24 mouse cellular contexts compared by ENCODE assay signal in genomic region chr5:101792665-101793064, GRCm38 (mm10). TPM values are rescaled to one million over a fixed set of nuclear protein-coding genes. Genes with fewer than 3 reads are reported as not detected.
DNase-seq lines count a peak whose midpoint lies in the region; ATAC-seq and TF ChIP-seq lines count a peak whose summit lies in the region.
"Had no signal": no experiment of that assay in that cellular context is flagged by ENCODE, and none has a peak within 500 bp of the region (broad histone marks: within the 10 kb centered on the region; RNA-seq: fewer than 3 reads in every experiment).

No protein-coding gene starts in this region.

- no peak overlapping the region for H3K4me2 ChIP-seq in kidney, embryonic 15.5 days
- no peak overlapping the region for H3K4me2 ChIP-seq in intestine, embryonic 15.5 days (replicated peaks)
- no peak overlapping the region for H3K4me2 ChIP-seq in intestine, embryonic 16.5 days (ENCODE audit: low read depth, low read length)
- H3K4me2 ChIP-seq: embryonic facial prominence, embryonic 12.5 days; forebrain, embryonic 13.5 days; forebrain, embryonic 15.5 days had no signal

- WGBS in kidney, embryonic 15.5 days, result 67% methylated on average over 4 of the region's 4 CpGs
- WGBS in intestine, embryonic 15.5 days, result 47% methylated on average over 4 of the region's 4 CpGs
- WGBS in intestine, embryonic 16.5 days, result 59% methylated on average over 4 of the region's 4 CpGs
- 59% methylated on average over 4 of the region's 4 CpGs for WGBS in olfactory bulb, adult 2 months

- no peaks in the 10 kb centered on the region for H3K36me3 ChIP-seq in kidney, embryonic 15.5 days
- H3K36me3 ChIP-seq in intestine, embryonic 15.5 days, result no peaks in the 10 kb centered on the region
- H3K36me3 ChIP-seq in intestine, embryonic 16.5 days (ENCODE audit: control insufficient read depth, insufficient read depth, low read length), result no peaks in the 10 kb centered on the region
- H3K36me3 ChIP-seq: embryonic facial prominence, embryonic 10.5 days; embryonic facial prominence, embryonic 12.5 days; forebrain, embryonic 15.5 days; G1E had no signal

- ATAC-seq in kidney, embryonic 15.5 days (replicated peaks; ENCODE audit: low FRiP score), result 0 out of 2 replicates have a peak, but pooled peaks have one; percentile 36
- peak; percentile 50 for ATAC-seq in intestine, embryonic 15.5 days
- peak; percentile 73 for ATAC-seq in intestine, embryonic 16.5 days
- ATAC-seq: CD4-positive, CD25-positive, alpha-beta regulatory T cell, adult 4 months; forebrain, embryonic 13.5 days; forebrain, embryonic 15.5 days; forebrain, postnatal 0 days had no signal

- 0 out of 2 replicates have a peak, but pooled peaks cover 2% of the 10 kb centered on the region for H3K4me1 ChIP-seq in kidney, embryonic 15.5 days
- peaks cover 8% of the 10 kb centered on the region; the same call in 1 of the 2 replicates for H3K4me1 ChIP-seq in intestine, embryonic 15.5 days (replicated peaks)
- H3K4me1 ChIP-seq in intestine, embryonic 16.5 days (ENCODE audit: control insufficient read depth, insufficient read depth, low read length), result peaks cover 10% of the 10 kb centered on the region
- peaks cover 18% of the 10 kb centered on the region for H3K4me1 ChIP-seq in olfactory bulb, adult 2 months (ENCODE audit: control insufficient read depth, insufficient read depth, low read length)
- H3K4me1 ChIP-seq: embryonic facial prominence, embryonic 10.5 days; forebrain, embryonic 13.5 days; forebrain, embryonic 15.5 days had no signal

- DNase-seq in kidney, postnatal 10 days, result no peak
- no peak for DNase-seq in thymus, postnatal 14 days
- DNase-seq in Muller cell, postnatal 12 days (ENCODE audit: inconsistent ontology term), result no peak
- no peak for DNase-seq in urinary bladder, postnatal 25 days (ENCODE audit: low spot score)
- DNase-seq: adrenal gland, adult 8-10 months; adrenal gland, postnatal 14 days; adrenal gland, postnatal 36 days; cerebellum, adult 11-12 months; cerebellum, adult 2 months; cerebellum, adult 9-10 months; cerebellum, postnatal 10 days; cerebellum, postnatal 25 days; forebrain, postnatal 0 days had no signal

- no peak overlapping the region for H3K9ac ChIP-seq in kidney, embryonic 15.5 days
- no peak overlapping the region for H3K9ac ChIP-seq in intestine, embryonic 15.5 days
- no peak overlapping the region for H3K9ac ChIP-seq in intestine, embryonic 16.5 days (ENCODE audit: low read depth, low read length)
- H3K9ac ChIP-seq: embryonic facial prominence, embryonic 12.5 days; forebrain, embryonic 13.5 days; forebrain, embryonic 15.5 days; forebrain, postnatal 0 days had no signal

- TF ChIP-seq POLR2A in olfactory bulb, adult 2 months (IDR thresholded peaks at IDR 0.05; ENCODE audit: insufficient read depth, low read depth, low read length), result no peak

- H3K4me3 ChIP-seq in kidney, embryonic 15.5 days (replicated peaks), result no peak overlapping the region
- H3K4me3 ChIP-seq in intestine, embryonic 15.5 days (replicated peaks), result no peak overlapping the region
- no peak overlapping the region for H3K4me3 ChIP-seq in intestine, embryonic 16.5 days (ENCODE audit: low read length)
- no peak overlapping the region for H3K4me3 ChIP-seq in olfactory bulb, adult 2 months (ENCODE audit: insufficient read depth, low read depth, low read length)
- H3K4me3 ChIP-seq: embryonic facial prominence, embryonic 10.5 days; embryonic facial prominence, embryonic 12.5 days; forebrain, embryonic 13.5 days; forebrain, embryonic 15.5 days had no signal

- H3K9me3 ChIP-seq in kidney, embryonic 15.5 days (replicated peaks), result no peaks in the 10 kb centered on the region
- no peaks in the 10 kb centered on the region for H3K9me3 ChIP-seq in intestine, embryonic 15.5 days
- H3K9me3 ChIP-seq in intestine, embryonic 16.5 days (ENCODE audit: control insufficient read depth, low read length), result no peaks in the 10 kb centered on the region
- H3K9me3 ChIP-seq: embryonic facial prominence, embryonic 10.5 days; embryonic facial prominence, embryonic 12.5 days; forebrain, embryonic 13.5 days; forebrain, embryonic 15.5 days had no signal

- no peaks in the 10 kb centered on the region for H3K27me3 ChIP-seq in kidney, embryonic 15.5 days
- H3K27me3 ChIP-seq in intestine, embryonic 15.5 days (replicated peaks), result no peaks in the 10 kb centered on the region
- H3K27me3 ChIP-seq in intestine, embryonic 16.5 days (replicated peaks; ENCODE audit: control insufficient read depth, insufficient read depth, low read length), result no peaks in the 10 kb centered on the region
- H3K27me3 ChIP-seq: CH12.LX; embryonic facial prominence, embryonic 12.5 days; forebrain, embryonic 13.5 days; forebrain, embryonic 15.5 days had no signal

- no peak for TF ChIP-seq CTCF in olfactory bulb, adult 2 months (IDR thresholded peaks at IDR 0.05; ENCODE audit: insufficient read depth, low read depth, low read length)

- no peak overlapping the region for H3K27ac ChIP-seq in kidney, embryonic 15.5 days
- H3K27ac ChIP-seq in intestine, embryonic 15.5 days, result no peak overlapping the region
- H3K27ac ChIP-seq in intestine, embryonic 16.5 days (ENCODE audit: low read length), result 0 out of 2 replicates have a peak overlapping the region, but pooled peaks have one; percentile 12
- H3K27ac ChIP-seq in olfactory bulb, adult 2 months (ENCODE audit: insufficient read depth, low read depth, low read length), result peak overlapping the region; percentile 48
- H3K27ac ChIP-seq: embryonic facial prominence, embryonic 10.5 days; embryonic facial prominence, embryonic 12.5 days; forebrain, embryonic 13.5 days; forebrain, embryonic 15.5 days had no signal

RNA-seq across cellular contexts. Expression of gene Cds1, which starts 27.7 kb away (rescaled TPM):
- 10.9 and 11.8 TPM in 2 replicates for polyA plus RNA-seq in kidney, embryonic 15.5 days (2015; fragmentation: Nextera tagmentation; extraction: Ambion mirVana)
- polyA plus RNA-seq in intestine, embryonic 15.5 days (2015; fragmentation: Nextera tagmentation; extraction: Ambion mirVana), result 15.9 and 19.2 TPM in 2 replicates
- 24.8 and 30.2 TPM in 2 replicates for polyA plus RNA-seq in intestine, embryonic 16.5 days (2015; fragmentation: Nextera tagmentation; extraction: Ambion mirVana)
- not detected in 2 replicates for polyA plus RNA-seq in olfactory bulb, adult 2 months (2012; ENCODE audit: insufficient read depth, insufficient read length, low replicate concordance, missing spikeins)
- polyA plus RNA-seq: CD4-positive, CD25-positive, alpha-beta regulatory T cell, adult 4 months; G1E had no signal

Comparison
In these comparisons a context has a peak if more than half of its experiments do, and no peak if none do; other contexts are left out.
1. H3K27ac ChIP-seq: peak in intestine, embryonic 16.5 days (single experiment) and olfactory bulb, adult 2 months (single experiment); none in kidney, embryonic 15.5 days (single experiment) and intestine, embryonic 15.5 days (single experiment).
2. RNA of gene Cds1, which starts 27.7 kb away (polyA plus RNA-seq): 24.8 to 30.2 TPM in intestine, embryonic 16.5 days, 15.9 to 19.2 TPM in intestine, embryonic 15.5 days and 10.9 to 11.8 TPM in kidney, embryonic 15.5 days; not detected in olfactory bulb, adult 2 months; every median in the first group is over 10 times any median in the second.
3. Peak in every context shown above with its lines, with median percentiles within 50 percentile points of each other: ATAC-seq.